In genomic region chr10:62664171-62664570, GRCm38 (mm10) we compare ENCODE assay signal across 12 mouse cellular contexts. TPM values are rescaled to one million over a fixed set of nuclear protein-coding genes. Genes with fewer than 3 reads are reported as not detected.
DNase-seq lines count a peak whose midpoint lies in the region; ATAC-seq and TF ChIP-seq lines count a peak whose summit lies in the region.
"Had no signal": no experiment of that assay in that cellular context is flagged by ENCODE, and none has a peak within 500 bp of the region (broad histone marks: within the 10 kb centered on the region; RNA-seq: fewer than 3 reads in every experiment).

No protein-coding gene starts in this region.

- H3K4me3 ChIP-seq in liver, embryonic 14.5 days (ENCODE audit: insufficient read depth in 1 of 2, low read depth in 2 of 2, low read length in 2 of 2): no peak overlapping the region
- H3K4me3 ChIP-seq in liver, postnatal 0 days (ENCODE audit: low read depth, low read length): no peak overlapping the region
- H3K4me3 ChIP-seq in ES-Bruce4 (ENCODE audit: low read depth, low read length): no peak overlapping the region
- no peak overlapping the region for H3K4me3 ChIP-seq in heart, postnatal 0 days (ENCODE audit: low read depth, low read length)
- H3K4me3 ChIP-seq: hindbrain, embryonic 15.5 days; limb, embryonic 12.5 days had no signal

- peaks cover 8 to 16% of the 10 kb centered on the region in 2 experiments; a peak in 3 of 4 replicates for H3K4me1 ChIP-seq in liver, embryonic 14.5 days (replicated peaks; ENCODE audit: control insufficient read depth in 2 of 2, insufficient read depth in 2 of 2, low read length in 1 of 2)
- peaks cover 10% of the 10 kb centered on the region; the same call in 1 of the 2 replicates for H3K4me1 ChIP-seq in liver, postnatal 0 days (ENCODE audit: insufficient read depth)
- no peaks in the 10 kb centered on the region for H3K4me1 ChIP-seq in ES-Bruce4 (ENCODE audit: control insufficient read depth, insufficient read depth, low read length)
- peaks cover 4% of the 10 kb centered on the region for H3K4me1 ChIP-seq in heart, postnatal 0 days (ENCODE audit: control insufficient read depth, insufficient read depth)
- H3K4me1 ChIP-seq: hindbrain, embryonic 15.5 days; limb, embryonic 12.5 days had no signal

- H3K36me3 ChIP-seq in liver, embryonic 14.5 days (replicated peaks; ENCODE audit: control insufficient read depth, insufficient read depth, low read depth): no peaks in the 10 kb centered on the region
- H3K36me3 ChIP-seq in liver, postnatal 0 days (replicated peaks; ENCODE audit: insufficient read depth, low read length): no peaks in the 10 kb centered on the region
- H3K36me3 ChIP-seq in ES-Bruce4 (ENCODE audit: control insufficient read depth, insufficient read depth, low read length, poor library complexity, severe bottlenecking): no peaks in the 10 kb centered on the region
- no peaks in the 10 kb centered on the region for H3K36me3 ChIP-seq in heart, postnatal 0 days (replicated peaks; ENCODE audit: control insufficient read depth, insufficient read depth, low read length)
- H3K36me3 ChIP-seq: hindbrain, embryonic 15.5 days; limb, embryonic 12.5 days had no signal

- ATAC-seq in liver, embryonic 14.5 days (ENCODE audit: insufficient read depth): no peak
- no peak for ATAC-seq in liver, postnatal 0 days
- ATAC-seq in heart, postnatal 0 days (ENCODE audit: insufficient read depth, low read depth): no peak
- ATAC-seq in erythroblast, adult 5-6 weeks (replicated peaks; ENCODE audit: low FRiP score, poor library complexity, severe bottlenecking): no peak

- WGBS in liver, embryonic 14.5 days (ENCODE audit: insufficient replicate concordance): 73% methylated on average over 10 of the region's 10 CpGs
- 80% methylated on average over 10 of the region's 10 CpGs for WGBS in liver, postnatal 0 days (ENCODE audit: insufficient replicate concordance)
- WGBS in heart, postnatal 0 days: 79% methylated on average over 10 of the region's 10 CpGs

- no peak for TF ChIP-seq CTCF in liver, embryonic 14.5 days (IDR thresholded peaks at IDR 0.05; ENCODE audit: low read depth)
- TF ChIP-seq CTCF in liver, postnatal 0 days (IDR thresholded peaks at IDR 0.05; ENCODE audit: low read depth): no peak
- TF ChIP-seq CTCF in ES-Bruce4 (IDR thresholded peaks at IDR 0.05; ENCODE audit: low read depth, low read length): no peak
- TF ChIP-seq CTCF in heart, postnatal 0 days (IDR thresholded peaks at IDR 0.05; ENCODE audit: low read depth): no peak

- intact Hi-C loops in heart, postnatal 25 days (cut with DNase I): loop anchor here (10.0 kb wide), 1 partner anchor 159 kb away; no protein-coding TSS in a partner anchor

- no peak overlapping the region for H3K27ac ChIP-seq in liver, embryonic 14.5 days
- no peak overlapping the region for H3K27ac ChIP-seq in liver, postnatal 0 days (ENCODE audit: low read depth)
- H3K27ac ChIP-seq in ES-Bruce4 (ENCODE audit: insufficient read depth, low read length): no peak overlapping the region
- peak overlapping the region; percentile 70 for H3K27ac ChIP-seq in heart, postnatal 0 days (ENCODE audit: low read depth)
- H3K27ac ChIP-seq: hindbrain, embryonic 15.5 days; limb, embryonic 12.5 days had no signal

- no peak overlapping the region for H3K9ac ChIP-seq in liver, embryonic 14.5 days (replicated peaks)
- no peak overlapping the region for H3K9ac ChIP-seq in liver, postnatal 0 days (replicated peaks)
- peak overlapping the region; percentile 42; the same call in 1 of the 2 replicates for H3K9ac ChIP-seq in ES-Bruce4 (ENCODE audit: low read depth, poor library complexity, severe bottlenecking)
- H3K9ac ChIP-seq in heart, postnatal 0 days (replicated peaks; ENCODE audit: low read depth, low read length): no peak overlapping the region
- H3K9ac ChIP-seq: hindbrain, embryonic 15.5 days; limb, embryonic 12.5 days had no signal

- no peaks in the 10 kb centered on the region for H3K9me3 ChIP-seq in liver, embryonic 14.5 days (ENCODE audit: control insufficient read depth, low read length)
- no peaks in the 10 kb centered on the region for H3K9me3 ChIP-seq in liver, postnatal 0 days (ENCODE audit: low read length)
- H3K9me3 ChIP-seq in ES-Bruce4 (replicated peaks; ENCODE audit: control insufficient read depth, insufficient read depth, low read length, poor library complexity, severe bottlenecking): no peaks in the 10 kb centered on the region
- H3K9me3 ChIP-seq in heart, postnatal 0 days (replicated peaks; ENCODE audit: control insufficient read depth, low read length): no peaks in the 10 kb centered on the region
- H3K9me3 ChIP-seq: hindbrain, embryonic 15.5 days; limb, embryonic 12.5 days had no signal

- peak; percentile 7 for DNase-seq in heart, adult 8-10 months (ENCODE audit: low spot score)
- DNase-seq in heart, postnatal 25 days (ENCODE audit: low spot score): no peak
- no peak for DNase-seq in liver, embryonic 14.5 days (ENCODE audit: low read depth in 3 of 3, low spot score in 3 of 3)
- DNase-seq in liver, postnatal 0 days: no peak
- DNase-seq in heart, postnatal 0 days (ENCODE audit: low spot score): no peak
- DNase-seq in urinary bladder, postnatal 14 days (ENCODE audit: low spot score): no peak
- DNase-seq: cerebellum, postnatal 25 days had no signal

- no peak for TF ChIP-seq EP300 in liver, embryonic 14.5 days (IDR thresholded peaks at IDR 0.05; ENCODE audit: low read depth)
- TF ChIP-seq EP300 in liver, postnatal 0 days (IDR thresholded peaks at IDR 0.05; ENCODE audit: low read depth): no peak
- TF ChIP-seq EP300 in ES-Bruce4 (IDR thresholded peaks at IDR 0.05; ENCODE audit: insufficient read depth, low read depth, low read length): no peak
- TF ChIP-seq EP300 in heart, postnatal 0 days (IDR thresholded peaks at IDR 0.05; ENCODE audit: low read depth): no peak

- no peak for TF ChIP-seq POLR2A in ES-Bruce4 (IDR thresholded peaks at IDR 0.05; ENCODE audit: insufficient read depth, low read length)

- peak overlapping the region; percentile 59 for H3K4me2 ChIP-seq in liver, embryonic 14.5 days (ENCODE audit: low read depth)
- no peak overlapping the region for H3K4me2 ChIP-seq in liver, postnatal 0 days (ENCODE audit: low read depth, low read length)
- peak overlapping the region; percentile 55; the same call in 1 of the 2 replicates for H3K4me2 ChIP-seq in heart, postnatal 0 days (ENCODE audit: low read depth, low read length)
- H3K4me2 ChIP-seq: hindbrain, embryonic 15.5 days; midbrain, embryonic 11.5 days had no signal

- no peaks in the 10 kb centered on the region for H3K27me3 ChIP-seq in liver, embryonic 14.5 days (ENCODE audit: control insufficient read depth, insufficient read depth, low read length)
- no peaks in the 10 kb centered on the region for H3K27me3 ChIP-seq in liver, postnatal 0 days (ENCODE audit: insufficient read depth, low read length)
- no peaks in the 10 kb centered on the region for H3K27me3 ChIP-seq in ES-Bruce4 (ENCODE audit: control insufficient read depth, insufficient read depth, low read length, poor library complexity, severe bottlenecking)
- H3K27me3 ChIP-seq in heart, postnatal 0 days (ENCODE audit: control insufficient read depth, insufficient read depth, low read length): no peaks in the 10 kb centered on the region
- H3K27me3 ChIP-seq: hindbrain, embryonic 15.5 days; limb, embryonic 12.5 days had no signal

RNA-seq across cellular contexts. Expression of gene Ddx50, which starts 13.2 kb away (rescaled TPM):
- total RNA-seq in heart, adult 8-10 months (2022): 10 to 100 TPM; 39.1 to 52.9 (median 45.5) TPM
- total RNA-seq in heart, postnatal 25 days (2021): 10 to 100 TPM; 48.2 to 51.7 TPM
- 9.9 and 22.7 TPM in 2 replicates for polyA plus RNA-seq in liver, embryonic 14.5 days (2012; rRNA removed)
- polyA plus RNA-seq in liver, embryonic 14.5 days (2014; fragmentation: Nextera tagmentation; extraction: Ambion mirVana): 36.7 and 41.0 TPM in 2 replicates
- polyA plus RNA-seq in liver, postnatal 0 days (2015; fragmentation: Nextera tagmentation; extraction: Ambion mirVana): 33.7 and 35.3 TPM in 2 replicates
- polyA plus RNA-seq in ES-Bruce4 (2011; ENCODE audit: insufficient read depth, insufficient read length, low read depth, missing spikeins): 96.5 and 115 TPM in 2 replicates
- total RNA-seq in heart, postnatal 0 days (2014; rRNA removed; ENCODE audit: low replicate concordance): 40.2 and 56.5 TPM in 2 replicates
- polyA plus RNA-seq in heart, postnatal 0 days (2015; fragmentation: Nextera tagmentation; extraction: Ambion mirVana): 79.0 and 79.4 TPM in 2 replicates
- total RNA-seq in erythroblast, adult 5-6 weeks (2015; ENCODE audit: low replicate concordance): 38.0 and 41.0 TPM in 2 replicates
- 21.0 and 22.2 TPM in 2 replicates for total RNA-seq in erythroblast, adult 5-6 weeks (2017; ENCODE audit: low replicate concordance)
